Mouse (Mus musculus) stomach, postnatal 0 days (tissue): ENCODE results near the gene Pex10. TPM values are rescaled to one million over a fixed set of nuclear protein-coding genes. Genes with fewer than 3 reads are reported as not detected.

Experiments used
- ATAC-seq: fragments of 200-750 bp; cut with Nextera tagmentation; 2 replicates; pipeline ENCODE4 v1.8.0; 2017; ENCODE audit not compliant: low FRiP score, low TSS enrichment
- DNase-seq: peaks from one replicate; pipeline ENCODE4 v3.0.0-alpha.2; 2016; ENCODE audit warnings: low spot score
- H3K27ac ChIP-seq: fragments of 300-500 bp; sonication (generic); replicated peaks from 2 replicates; pipeline ENCODE4 v1.5.1; 2014; ENCODE audit warnings: mild to moderate bottlenecking, control low read depth
- H3K27me3 ChIP-seq: fragments of 300-500 bp; sonication (generic); 2 replicates; pipeline ENCODE4 v1.6.1; 2014; ENCODE audit warnings: low read length; ENCODE audit not compliant: control insufficient read depth, insufficient read depth
- H3K36me3 ChIP-seq: fragments of 300-500 bp; sonication (generic); 2 replicates; pipeline ENCODE4 v1.6.1; 2014; ENCODE audit warnings: low read length, mixed read lengths; ENCODE audit not compliant: control insufficient read depth, insufficient read depth
- H3K4me1 ChIP-seq: fragments of 300-500 bp; sonication (generic); replicated peaks from 2 replicates; pipeline ENCODE4 v1.6.1; 2014; ENCODE audit warnings: antibody characterized with exemption; ENCODE audit not compliant: control insufficient read depth, insufficient read depth
- H3K4me2 ChIP-seq: fragments of 300-500 bp; sonication (generic); replicated peaks from 2 replicates; pipeline ENCODE4 v1.6.1; 2014; ENCODE audit warnings: low read depth, mild to moderate bottlenecking, control low read depth, moderate library complexity
- H3K4me3 ChIP-seq: fragments of 300-500 bp; sonication (generic); 2 replicates; pipeline ENCODE4 v1.5.1; 2014; ENCODE audit warnings: low read depth, low read length, control low read depth
- H3K9ac ChIP-seq: fragments of 300-500 bp; sonication (generic); 2 replicates; pipeline ENCODE4 v1.6.1; 2014; ENCODE audit warnings: mild to moderate bottlenecking, low read length, control low read depth, mixed read lengths
- H3K9me3 ChIP-seq: fragments of 300-500 bp; sonication (generic); 2 replicates; pipeline ENCODE4 v1.6.1; 2016; ENCODE audit warnings: low read length; ENCODE audit not compliant: control insufficient read depth
- CTCF ChIP-seq: IDR thresholded peaks from 2 replicates; pipeline ENCODE4 v1.5.1; 2016; ENCODE audit warnings: antibody characterized with exemption, low read depth, mild to moderate bottlenecking, moderate library complexity
- EP300 ChIP-seq: optimal IDR thresholded peaks from 2 replicates; pipeline ENCODE3; 2016; ENCODE audit warnings: antibody characterized with exemption
- WGBS: fragments of 180-500 bp; shearing (Covaris S2); extraction: QIAGEN DNeasy Blood & Tissue Kit; methylation state at CpG from one replicate; pipeline ENCODE4 v1.1.7; 2014; 5-methylcytosine and 5-hydroxymethylcytosine counted together
- polyA plus RNA-seq: library from polyadenylated mRNA; unstranded; fragments of >200 nt; fragmentation: Nextera tagmentation; extraction: Ambion mirVana; gene quantifications from 2 replicates; pipeline ENCODE4 v1.2.1, GENCODE M21; 2015

The Pex10 gene
- polyA plus RNA-seq, 1 experiment from 2014 or later = 10.3 TPM

GRCm38 (mm10) chr4:155083553-155083952, 16.7 kb downstream of the Pex10 start:
- H3K27ac ChIP-seq = 0 out of 2 replicates have a peak overlapping the region, but pooled peaks have one; percentile 4

GRCm38 (mm10) chr4:155084351-155084750, 17.5 kb downstream of the Pex10 start:
- Histone ChIP-seq H3K4me3 (peak overlapping the region; percentile 4; the same call in 1 of the 2 replicates), H3K36me3 (peaks cover 8% of the 10 kb centered on the region; the same call in 1 of the 2 replicates), H3K9me3 (no peaks in the 10 kb centered on the region), H3K4me2 (peak overlapping the region; percentile 81), H3K27me3 (no peaks in the 10 kb centered on the region), H3K27ac (peak overlapping the region; percentile 56; the same call in 1 of the 2 replicates), H3K9ac (no peak overlapping the region), H3K4me1 (peaks cover 7% of the 10 kb centered on the region)
- WGBS = 65% methylated on average over 7 of the region's 7 CpGs
- no peak for ATAC-seq
- DNase-seq = no peak
- no peak for TF ChIP-seq EP300
- no peak for TF ChIP-seq CTCF

More at GRCm38 (mm10) chr4:155083553-155083952, 16.7 kb downstream of the Pex10 start:
- Histone ChIP-seq H3K36me3 (peaks cover 11% of the 10 kb centered on the region), H3K4me2 (no peak overlapping the region), H3K4me3 (no peak overlapping the region), H3K27me3 (no peaks in the 10 kb centered on the region), H3K9me3 (no peaks in the 10 kb centered on the region), H3K4me1 (peaks cover 7% of the 10 kb centered on the region), H3K9ac (no peak overlapping the region)
- WGBS = 74% methylated on average over 4 of the region's 4 CpGs
- DNase-seq (no peak), ATAC-seq (no peak)
- TF ChIP-seq CTCF = 0 out of 2 replicates have a peak, but pooled peaks have one; percentile 5
- no peak for TF ChIP-seq EP300

GRCm38 (mm10) chr4:155085206-155086107, 18.6 kb downstream of the Pex10 start:
- H3K9ac ChIP-seq = peak overlapping the region; percentile 95
- 5% methylated on average over 27 of the region's 35 CpGs for WGBS
- H3K27ac ChIP-seq = peak overlapping the region; percentile 95
- peak overlapping the region; percentile 81 for H3K4me2 ChIP-seq
- TF ChIP-seq EP300 = no peak
- no peak for TF ChIP-seq CTCF
- H3K9me3 ChIP-seq = no peaks in the 10 kb centered on the region
- H3K36me3 ChIP-seq = peaks cover 7% of the 10 kb centered on the region; the same call in 1 of the 2 replicates
- DNase-seq = no peak
- no peaks in the 10 kb centered on the region for H3K27me3 ChIP-seq
- H3K4me1 ChIP-seq = peaks cover 7% of the 10 kb centered on the region
- peak overlapping the region; percentile 89 for H3K4me3 ChIP-seq
- ATAC-seq = no peak; the same call in 1 of the 2 replicates

- ATAC-seq (peak; percentile 97), DNase-seq (peak; percentile 100)
- no peaks in the 10 kb centered on the region for H3K27me3 ChIP-seq
- H3K36me3 ChIP-seq = peaks cover 4% of the 10 kb centered on the region; the same call in 1 of the 2 replicates
- H3K9ac ChIP-seq = peak within 1 kb of the TSS; percentile 95
- H3K9me3 ChIP-seq = no peaks in the 10 kb centered on the region
- peak within 1 kb of the TSS; percentile 95 for H3K27ac ChIP-seq
- peak within 1 kb of the TSS; percentile 89 for H3K4me3 ChIP-seq
- peak within 1 kb of the TSS; percentile 81 for H3K4me2 ChIP-seq
- TF ChIP-seq CTCF = peak; percentile 14; the same call in 1 of the 2 replicates
- no peak for TF ChIP-seq EP300
- WGBS = under 1% methylated on average over 73 of the region's 85 CpGs
- H3K4me1 ChIP-seq = peaks cover 7% of the 10 kb centered on the region
These were observed 19.6 kb downstream of the Pex10 start, which contains the start of the genes Rer1 and Morn1 for GRCm38 (mm10) chr4:155086108-155087024. Rer1 (minus strand) TSS chr4:155086382. Morn1 (plus strand) TSS chr4:155086577.

- WGBS = 88% methylated on average over 5 of the region's 5 CpGs
- DNase-seq = no peak
- Histone ChIP-seq H3K9me3 (no peaks in the 10 kb centered on the region), H3K4me1 (peaks cover 7% of the 10 kb centered on the region), H3K27me3 (no peaks in the 10 kb centered on the region), H3K9ac (no peak overlapping the region), H3K4me3 (no peak overlapping the region), H3K36me3 (0 out of 2 replicates have a peak, but pooled peaks cover 2% of the 10 kb centered on the region), H3K27ac (no peak overlapping the region), H3K4me2 (no peak overlapping the region)
- TF ChIP-seq CTCF (no peak), EP300 (no peak)
- no peak for ATAC-seq
These were observed 22.4 kb downstream of the Pex10 start for GRCm38 (mm10) chr4:155089241-155089640.
